Mouse (Mus musculus) 3134 (cell line): ENCODE measurements around the gene Stk36.
A peak's percentile ranks its signal among the peaks of the same experiment; 100 is the strongest.

Experiments used
- DNase-seq: peaks from one replicate; pipeline ENCODE4 v3.0.0-alpha.2; 2011; ENCODE audit warnings: low spot score; ENCODE audit not compliant: insufficient read length; ENCODE audit errors: extremely low read depth

Gene Stk36

DNA sequence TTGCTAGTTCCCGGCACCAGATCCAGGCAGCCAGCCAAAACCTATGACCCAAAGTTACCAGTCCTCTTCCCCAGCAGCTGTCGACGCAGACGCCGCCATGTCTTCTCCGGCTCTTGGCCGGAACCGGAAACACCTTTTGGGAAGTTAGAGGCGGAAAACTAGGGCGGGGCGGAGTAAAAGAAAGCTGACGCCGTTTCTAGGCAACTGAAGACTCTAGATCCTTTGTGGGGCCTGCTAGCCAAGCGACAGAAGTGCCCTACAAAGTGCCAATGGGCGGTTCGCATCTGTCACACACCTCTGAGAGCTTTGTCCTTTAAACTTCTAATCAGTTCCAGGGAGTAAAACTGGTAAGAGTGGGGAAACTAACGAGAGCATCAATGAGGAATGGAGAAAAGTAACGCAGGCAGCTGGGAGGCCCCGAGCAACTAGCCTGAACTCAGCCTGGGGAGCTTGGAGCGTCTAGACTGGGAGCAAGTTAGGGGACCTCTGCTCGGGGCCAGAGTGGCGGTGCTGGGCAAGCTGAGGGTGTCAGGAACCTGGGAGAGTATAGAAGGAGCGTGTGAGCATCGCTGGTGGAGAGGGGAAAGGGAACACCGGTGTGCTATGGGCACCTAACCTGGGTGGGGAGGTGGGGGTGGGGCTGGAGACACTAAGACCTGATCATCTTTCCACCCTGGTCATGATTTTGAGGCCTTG lies at the start of gene Stk36, which contains the start of gene Rnf25:
Gene Stk36 (plus strand): TSS at position 179 of the 696 bp plus-strand sequence.
Gene Rnf25 (minus strand): TSS at position 131 of the 696 bp plus-strand sequence.
- peak; percentile 76 for DNase-seq

- DNase-seq: no peak
These were observed 42.2 kb upstream of the Stk36 start for GRCm38 (mm10) chr1:74559061-74559460.

- no peak for DNase-seq
These were observed 35.4 kb upstream of the Stk36 start for GRCm38 (mm10) chr1:74565834-74566233.

DNA sequence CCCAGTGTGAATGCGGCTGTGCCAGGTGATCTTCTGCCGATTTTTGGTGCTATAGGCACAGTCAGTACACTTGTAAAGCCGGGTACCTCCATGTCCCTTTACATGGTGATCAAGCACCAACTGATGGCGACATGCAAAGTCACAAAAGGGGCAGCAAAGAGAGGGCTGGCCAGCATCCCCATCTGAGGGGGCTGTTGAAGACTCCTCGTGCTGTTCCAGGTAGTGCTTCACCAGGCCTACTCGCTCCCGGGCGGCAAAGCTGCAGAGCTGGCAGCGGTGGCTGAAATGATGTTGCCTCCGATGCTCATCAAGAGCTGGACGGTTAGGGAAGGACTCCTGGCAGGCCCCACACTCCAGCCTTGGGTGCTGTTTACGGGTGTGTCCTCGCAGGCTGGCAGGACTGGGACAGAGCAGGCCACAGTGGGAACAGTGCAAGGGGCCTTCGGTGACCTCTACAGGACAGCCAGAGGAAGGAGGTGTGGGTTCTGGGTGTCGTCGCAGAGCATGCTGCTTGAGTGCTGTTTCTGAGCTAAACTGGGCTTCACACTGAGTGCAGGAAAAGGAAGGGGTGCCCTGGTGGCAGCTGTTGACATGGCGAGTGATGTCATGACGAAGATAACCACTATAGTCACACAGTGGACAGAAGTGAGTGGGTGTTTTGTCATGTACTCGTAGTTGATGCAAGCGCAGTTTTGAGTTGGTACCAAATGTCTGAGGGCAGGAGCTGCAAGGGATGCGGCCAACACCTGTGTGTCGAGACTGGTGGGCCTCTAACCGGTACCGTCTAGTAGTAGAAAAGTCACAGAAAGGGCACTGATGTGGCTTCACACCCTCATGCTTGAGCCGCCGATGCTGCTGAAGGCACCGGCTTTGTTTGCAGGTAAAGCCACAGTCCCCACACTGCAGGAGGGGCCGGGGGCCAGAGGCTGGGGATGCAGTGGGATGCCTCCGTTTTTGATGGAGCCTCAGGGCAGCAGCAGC lies 31.2 kb upstream of the Stk36 start:
- DNase-seq: no peak

- DNase-seq: no peak
These were observed 18.6 kb upstream of the Stk36 start for GRCm38 (mm10) chr1:74582621-74583020.

DNA sequence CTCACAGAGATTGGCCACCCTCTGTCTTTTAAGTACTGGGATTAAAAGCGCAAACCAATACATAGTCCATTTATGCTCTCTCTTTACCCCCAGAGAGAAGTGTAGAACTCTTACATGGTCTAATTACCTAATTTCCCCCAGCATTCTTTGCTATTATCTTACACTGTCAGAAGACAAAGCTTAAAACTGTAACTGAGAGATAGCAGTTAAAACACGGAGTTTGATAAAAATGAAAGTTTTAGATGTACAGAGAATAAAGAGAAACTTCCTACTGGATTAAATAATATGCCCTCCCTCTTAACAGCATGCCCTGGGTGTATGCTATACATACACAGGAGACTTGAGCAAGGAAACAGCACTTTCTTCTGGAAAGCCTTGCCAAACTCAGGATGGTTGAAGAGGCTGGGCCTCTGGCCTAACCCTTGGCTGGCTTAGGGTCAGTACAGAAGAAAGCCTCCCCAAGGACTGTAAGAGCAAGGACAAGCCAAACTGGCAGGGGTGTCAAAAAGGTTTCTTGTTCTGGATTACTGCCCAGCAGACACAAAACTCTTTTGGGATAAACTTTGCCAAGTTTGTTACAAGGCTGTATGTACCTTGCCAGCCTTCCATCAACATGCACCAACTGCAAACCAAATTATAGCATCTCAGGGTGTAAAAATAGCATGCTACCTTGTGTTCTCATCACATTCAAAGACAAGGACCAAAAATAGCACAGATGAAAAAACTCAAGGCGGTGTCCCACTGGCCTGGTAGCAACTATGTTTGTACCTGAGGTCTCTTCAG lies 16.4 kb upstream of the Stk36 start:
- no peak for DNase-seq

DNA sequence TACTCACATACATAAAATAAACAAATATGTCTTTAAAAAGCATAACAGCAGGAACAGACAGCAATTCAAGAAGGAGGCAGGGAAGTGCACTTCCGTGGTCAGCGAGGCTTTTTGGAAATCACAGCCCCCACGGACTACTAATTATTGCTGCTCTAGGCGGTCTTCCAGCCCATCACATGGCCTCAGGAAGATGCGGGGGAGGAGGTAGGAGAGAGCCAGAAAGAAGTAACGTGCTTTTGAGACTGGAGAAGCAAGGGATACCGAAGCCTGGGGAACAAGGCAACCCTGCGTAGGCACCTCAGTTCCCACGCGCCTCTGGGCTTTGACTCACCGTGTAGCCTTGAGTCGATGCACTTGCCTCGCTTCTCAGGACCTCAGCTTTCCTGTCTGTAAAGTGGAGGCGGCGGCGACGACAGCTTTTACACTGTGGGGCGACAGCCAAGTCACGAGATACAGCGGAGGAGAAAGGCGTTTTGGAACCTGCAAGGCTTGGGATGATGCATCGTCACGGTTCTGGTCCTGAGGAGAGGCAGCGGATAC lies 13.9 kb upstream of the Stk36 start:
- no peak for DNase-seq

GRCm38 (mm10) chr1:74587773-74588445 lies 13.3 kb upstream of the Stk36 start, which contains the start of the genes Zfp142 and Bcs1l:
TSS of gene Zfp142 (minus strand) at chr1:74588246.
TSS of gene Bcs1l (plus strand) at chr1:74588289.
- peak; percentile 98 for DNase-seq

GRCm38 (mm10) chr1:74594434-74594833 lies 6.8 kb upstream of the Stk36 start:
- DNase-seq: no peak

- no peak for DNase-seq
These were observed 561 bp upstream of the Stk36 start for GRCm38 (mm10) chr1:74600501-74601266.

GRCm38 (mm10) chr1:74624183-74624582 lies 22.9 kb downstream of the Stk36 start:
- DNase-seq: no peak

DNA sequence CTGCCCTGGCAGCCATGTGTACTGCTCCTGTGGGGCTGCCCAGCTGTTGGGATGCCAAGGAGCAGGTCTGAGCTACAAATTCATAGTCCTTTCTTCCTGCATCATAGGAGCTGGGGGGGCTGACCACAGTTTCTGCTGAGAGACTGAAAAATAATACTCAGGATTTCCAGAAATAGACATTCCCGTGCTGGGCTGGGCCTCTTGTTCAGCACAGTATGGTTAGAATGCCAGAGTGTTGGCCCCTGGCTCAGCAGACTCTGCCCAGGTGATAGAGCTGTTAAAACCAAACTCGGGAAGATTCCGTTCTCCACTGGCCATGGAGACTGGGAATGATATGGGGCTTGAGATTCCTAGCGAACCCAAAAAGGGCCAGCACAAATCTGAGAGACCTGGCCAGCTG lies 24.8 kb downstream of the Stk36 start:
- DNase-seq: no peak

GRCm38 (mm10) chr1:74628001-74628400 lies 26.8 kb downstream of the Stk36 start:
- DNase-seq: no peak

- no peak for DNase-seq
These were observed 31.5 kb downstream of the Stk36 start for GRCm38 (mm10) chr1:74632734-74633133.

- DNase-seq: no peak
These were observed 42.3 kb downstream of the Stk36 start for GRCm38 (mm10) chr1:74643524-74643923.

GRCm38 (mm10) chr1:74643926-74644325 lies 42.7 kb downstream of the Stk36 start:
- DNase-seq: no peak

DNA sequence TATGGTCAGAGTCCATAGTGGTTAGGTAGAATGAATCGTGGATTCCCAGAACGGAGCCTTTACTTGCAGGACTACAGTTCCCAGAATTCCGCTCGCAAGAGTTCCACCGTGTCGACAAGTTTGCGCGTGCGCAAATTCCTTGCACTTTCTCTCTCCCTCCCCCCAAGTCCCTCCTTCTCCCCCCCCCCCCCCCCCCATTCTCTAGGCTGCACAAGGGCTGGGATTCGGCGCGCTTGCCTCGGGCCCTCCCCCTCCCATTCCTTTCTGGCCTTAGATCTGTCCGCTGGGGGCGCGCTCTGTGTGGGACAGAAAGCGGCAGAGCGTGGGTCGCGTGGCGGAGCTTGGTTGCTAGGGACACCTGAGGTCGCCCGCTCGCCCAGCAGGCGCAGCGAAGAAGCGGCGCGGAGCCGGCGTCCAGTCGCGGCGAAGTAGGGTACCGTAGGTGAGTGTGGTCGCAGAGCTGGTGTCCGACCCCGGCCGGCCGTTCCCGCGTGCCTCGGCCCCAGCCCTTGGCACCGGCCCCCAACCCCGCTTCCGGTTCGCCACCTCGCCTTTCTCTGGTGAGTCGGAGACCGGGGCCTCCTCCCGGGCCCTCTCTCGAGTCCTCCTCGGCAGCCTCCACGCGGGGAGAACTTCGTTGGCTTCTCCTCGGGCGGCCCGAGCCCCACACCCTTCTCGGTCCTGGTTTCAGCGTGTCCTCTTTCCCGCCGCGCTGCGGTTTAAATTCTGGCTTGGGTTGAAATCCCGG lies 60.4 kb downstream of the Stk36 start, which contains the start of gene Ttll4:
Gene Ttll4 (plus strand): TSS at position 298 of the 748 bp plus-strand sequence.
- peak; percentile 94 for DNase-seq

GRCm38 (mm10) chr1:74662253-74662865 lies 61.1 kb downstream of the Stk36 start:
- no peak for DNase-seq
